Mouse (Mus musculus): Measurements from ENCODE around the gene Cacna1g.
"Not testable (repeated sequence)": the region's sequence is repeated elsewhere in the genome, so short reads cannot be mapped to it uniquely, and the experiment has no call there.

Cacna1g gene

DNA sequence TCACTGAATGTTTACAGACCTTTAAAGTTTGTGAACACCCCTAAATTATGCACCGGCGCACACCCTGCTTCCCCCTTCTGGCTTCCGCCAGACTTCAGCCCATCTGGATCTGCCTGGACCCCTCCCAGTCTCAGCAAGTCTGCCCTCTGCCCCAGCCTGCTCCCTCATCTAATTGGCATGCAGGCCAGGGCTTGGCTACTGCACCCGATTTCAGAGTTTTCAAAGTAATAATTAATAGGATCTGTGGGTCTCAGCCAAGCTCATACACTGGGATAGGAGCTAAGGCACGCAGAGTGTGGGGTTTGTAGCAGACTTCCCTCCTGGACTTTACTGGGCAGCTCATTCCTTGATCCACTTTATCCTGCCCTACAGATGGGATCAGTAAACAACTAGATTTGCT is 69.8 kb downstream of the Cacna1g start:
- no peak for DNase-seq (ENCODE audit: low spot score in 2 of 2)

DNA sequence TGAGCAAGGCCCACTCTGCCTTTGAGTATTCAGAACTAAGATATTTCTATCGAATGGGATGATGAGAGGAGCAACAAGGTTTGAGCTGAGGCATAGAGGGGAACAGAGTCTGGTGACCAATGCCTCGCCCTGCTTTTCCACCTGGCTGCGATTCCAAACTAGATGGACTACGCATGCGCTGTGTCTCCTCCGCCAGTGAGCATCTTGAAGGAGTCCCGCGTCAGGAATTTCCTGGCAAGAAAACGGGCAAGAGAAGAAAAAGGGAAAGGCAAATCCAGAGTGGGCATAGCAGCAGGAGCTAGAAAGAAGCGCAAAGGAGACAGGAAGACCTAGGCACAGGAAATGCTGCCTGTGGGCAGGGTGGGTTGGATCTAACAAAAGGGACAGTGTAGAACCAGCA is 70.2 kb downstream of the Cacna1g start:
- DNase-seq (ENCODE audit: low spot score in 2 of 2), result no peak

DNA sequence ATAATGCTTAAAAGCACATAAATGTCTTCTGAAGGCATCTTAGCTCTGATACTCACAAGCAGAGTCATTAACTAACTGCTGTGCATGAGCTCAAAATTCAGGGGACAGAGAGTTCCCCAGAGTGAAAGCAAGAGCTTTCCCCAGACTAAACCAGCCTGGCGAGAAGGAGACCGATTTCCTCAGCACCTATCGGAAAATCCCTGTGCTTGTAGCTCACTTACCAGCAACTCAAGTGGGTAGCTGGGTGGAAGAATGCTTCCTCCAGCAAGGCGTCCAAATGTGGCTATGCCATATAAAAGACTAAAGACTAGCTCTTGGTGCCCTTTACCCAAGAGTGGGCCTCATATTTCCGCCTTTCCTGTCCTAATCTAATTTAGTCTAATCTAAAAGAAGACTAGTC is 71.3 kb downstream of the Cacna1g start:
- DNase-seq (ENCODE audit: low spot score in 2 of 2), result no peak

DNA sequence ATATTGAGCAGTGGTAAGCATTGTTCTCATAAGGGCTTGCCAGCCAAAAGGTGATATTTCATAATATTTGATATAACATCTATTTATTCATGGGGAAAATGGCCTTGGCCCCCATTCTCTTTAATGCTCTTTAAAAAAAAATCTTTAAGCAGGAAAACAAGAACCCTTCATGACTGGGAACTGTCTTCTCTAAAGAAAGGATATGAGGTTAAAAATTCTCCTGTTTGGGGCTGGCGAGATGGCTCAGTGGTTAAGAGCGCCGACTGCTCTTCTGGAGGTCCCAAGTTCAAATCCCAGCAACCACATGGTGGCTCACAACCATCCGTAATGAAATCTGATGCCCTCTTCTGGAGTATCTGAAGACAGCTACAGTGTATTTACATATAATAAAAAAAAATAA is 72.0 kb downstream of the Cacna1g start:
- not testable (repeated sequence) for DNase-seq (ENCODE audit: low spot score in 2 of 2)

DNA sequence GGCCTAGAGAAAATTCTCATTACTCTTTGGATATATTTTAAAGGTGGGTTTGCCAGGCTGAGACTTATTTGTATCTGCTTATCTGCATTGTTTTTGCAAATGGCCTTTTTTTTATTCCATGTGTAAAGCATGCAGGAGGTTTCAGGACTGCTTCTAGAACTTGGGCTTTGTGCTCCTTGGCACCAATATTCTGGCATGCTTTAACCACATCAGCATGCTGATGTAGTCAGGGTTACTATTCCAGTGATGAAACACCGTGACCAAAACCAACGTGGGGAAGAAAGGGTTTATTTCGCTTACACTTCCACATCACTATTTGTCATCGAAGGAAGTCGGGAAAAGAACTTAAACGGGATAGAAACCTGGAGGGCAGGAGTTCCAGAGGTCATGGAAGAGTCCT is 73.0 kb downstream of the Cacna1g start:
- DNase-seq (ENCODE audit: low spot score in 2 of 2), result no peak

DNA sequence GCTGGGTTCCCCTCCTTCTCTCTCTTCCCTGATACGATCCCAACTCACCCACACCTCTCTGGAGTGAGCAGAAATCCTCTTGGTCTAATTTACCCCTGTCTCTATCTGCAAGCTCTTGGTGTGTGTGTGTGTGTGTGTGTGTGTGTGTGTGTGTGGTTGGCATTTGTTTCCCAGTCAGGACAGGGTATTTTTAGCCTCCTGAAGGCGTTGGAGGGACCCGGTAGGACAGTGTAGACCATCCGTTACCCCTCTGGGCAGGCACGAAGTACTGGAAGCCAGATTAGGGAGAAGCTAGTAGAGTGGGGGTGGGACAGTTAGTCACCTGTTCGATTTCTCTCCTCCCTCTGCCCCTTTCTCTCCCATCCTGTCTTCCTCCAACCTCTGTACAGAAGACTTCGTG is 79.9 kb downstream of the Cacna1g start:
- no peak for DNase-seq (ENCODE audit: low spot score in 2 of 2)

DNA sequence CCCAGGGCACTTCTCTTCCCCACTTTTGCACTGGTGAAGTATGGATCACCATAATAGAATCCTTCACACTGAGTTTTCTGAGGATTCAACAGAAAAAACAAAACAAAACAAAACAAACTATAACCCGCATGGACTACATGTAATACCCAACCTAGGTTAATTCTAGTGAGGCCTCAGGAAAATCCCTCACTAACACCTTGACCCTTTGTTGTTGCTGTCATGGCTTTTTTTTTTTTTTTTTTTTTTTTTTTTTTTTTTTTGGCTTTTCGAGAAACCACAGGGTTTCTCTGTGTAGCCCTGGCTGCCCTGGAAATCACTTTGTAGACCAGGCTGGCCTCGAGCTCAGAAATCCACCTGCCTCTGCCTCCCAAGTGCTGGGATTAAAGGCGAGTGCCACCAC is 80.5 kb downstream of the Cacna1g start:
- not testable (repeated sequence) for DNase-seq (ENCODE audit: low spot score in 2 of 2)

DNA sequence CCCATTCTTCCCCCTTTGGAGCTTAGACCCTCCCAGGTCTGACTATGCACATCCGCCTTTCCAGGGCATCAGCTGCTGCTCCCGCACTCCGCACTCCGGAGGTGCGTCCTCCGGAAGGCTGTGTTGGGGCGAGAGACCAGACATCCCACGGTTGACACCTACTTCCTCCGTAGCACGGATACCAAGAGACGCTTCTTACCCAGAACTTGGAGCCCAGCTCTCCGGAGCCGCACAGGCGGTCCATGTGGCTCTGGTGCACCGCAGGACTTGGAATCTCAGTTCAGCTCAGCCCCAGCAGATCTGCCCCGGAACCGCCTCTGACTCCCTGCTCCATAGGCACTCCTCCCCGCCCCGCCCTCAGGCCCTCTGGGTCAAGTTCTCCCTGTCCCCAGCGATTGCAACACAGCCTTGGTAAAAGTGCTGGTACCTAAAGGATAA is 81.3 kb downstream of the Cacna1g start, which contains the start of gene Abcc3:
TSS of gene Abcc3 (minus strand) at position 326 of the 438 bp plus-strand sequence.
- DNase-seq (ENCODE audit: low spot score in 2 of 2), result no peak

DNA sequence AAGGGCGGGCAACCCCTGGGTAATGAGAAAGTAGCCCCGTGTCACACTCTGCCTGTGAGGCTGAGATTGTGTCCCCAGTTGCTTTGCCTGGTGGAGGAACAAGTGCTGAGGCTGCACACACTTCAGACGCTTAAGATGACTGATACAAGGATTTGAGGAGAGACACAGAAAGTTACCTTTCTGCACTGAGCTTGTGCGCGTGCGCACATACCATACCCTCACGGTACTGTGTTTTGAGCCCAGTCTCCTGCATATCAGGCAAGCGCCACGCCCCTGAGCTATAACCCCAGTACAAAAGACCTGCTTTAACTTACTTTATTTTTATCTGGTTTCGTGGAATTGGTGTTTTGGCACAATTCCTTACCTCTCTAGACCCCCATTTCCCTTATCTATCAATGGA is 82.3 kb downstream of the Cacna1g start:
- DNase-seq (ENCODE audit: low spot score in 2 of 2), result no peak

DNA sequence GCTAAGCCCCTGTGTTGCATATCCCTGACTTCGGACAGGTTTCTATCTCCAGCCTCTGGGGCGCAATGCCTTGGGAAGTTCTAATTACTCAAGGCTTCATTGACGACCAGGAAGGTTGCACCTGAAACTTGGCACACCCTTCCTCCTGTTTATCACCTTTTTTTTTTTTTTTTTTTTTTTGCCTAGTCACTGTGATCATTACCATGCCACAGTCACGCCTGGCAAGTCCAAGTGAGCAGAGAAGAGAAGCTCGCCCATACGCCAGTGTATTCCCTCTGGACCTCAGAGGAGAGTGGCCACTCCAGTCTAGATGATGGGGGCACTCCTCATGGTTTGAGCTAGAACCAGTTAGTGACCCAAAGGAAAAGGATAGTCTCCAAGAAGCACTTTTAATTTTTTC is 83.2 kb downstream of the Cacna1g start:
- DNase-seq (ENCODE audit: low spot score in 2 of 2), result no peak

DNA sequence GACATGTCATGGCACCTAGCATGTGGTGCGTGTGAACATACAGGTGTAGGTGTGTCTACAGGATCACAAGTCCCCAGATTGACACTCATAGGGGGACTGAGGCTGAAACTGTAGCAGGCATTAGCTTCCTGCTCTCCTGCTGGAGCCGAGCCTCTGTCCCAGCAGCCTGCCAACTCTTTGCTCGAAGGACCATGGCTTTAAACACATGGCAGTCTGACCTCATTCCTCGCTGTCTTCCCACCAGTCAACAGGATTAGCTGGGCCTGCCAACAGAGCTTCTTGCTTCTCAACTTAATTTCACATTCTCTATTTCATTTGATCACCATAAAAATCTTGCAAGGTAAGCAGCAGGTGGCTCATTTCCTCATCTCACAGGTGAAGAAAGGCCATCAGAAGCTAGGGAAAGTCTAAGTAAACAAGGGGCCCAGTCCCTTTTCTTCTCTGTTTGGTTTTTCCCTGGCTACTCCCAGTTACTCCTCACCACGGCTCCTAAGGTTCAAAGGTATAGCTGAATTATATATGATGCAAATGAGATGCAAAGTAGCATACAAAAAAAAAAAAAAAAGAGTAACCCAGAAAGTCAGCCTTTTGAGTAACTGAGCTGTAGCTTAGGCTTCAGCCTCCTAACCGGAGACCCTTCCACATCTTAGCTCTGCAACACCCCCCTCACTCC is 84.1 kb downstream of the Cacna1g start:
- no peak for DNase-seq (ENCODE audit: low spot score in 2 of 2)

DNA sequence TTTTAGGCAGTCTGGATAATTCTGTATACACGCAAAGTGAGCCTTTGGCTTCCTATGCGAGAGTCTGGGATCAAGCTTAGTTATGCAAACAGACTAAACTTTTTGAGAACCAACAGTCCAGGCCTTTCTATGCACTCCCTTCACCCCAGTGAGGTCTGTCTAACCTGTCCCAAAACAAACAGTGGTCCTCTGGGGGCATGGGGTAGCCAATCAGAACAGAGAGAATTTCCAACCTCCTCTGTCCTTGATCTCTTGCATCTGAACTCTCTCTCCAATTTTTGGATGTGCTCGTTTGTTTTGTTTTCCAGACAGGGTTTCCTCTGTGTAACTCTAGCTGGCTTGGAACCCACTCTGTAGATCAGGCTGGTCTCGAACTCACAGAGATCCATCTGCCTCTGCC is 85.0 kb downstream of the Cacna1g start:
- no peak for DNase-seq (ENCODE audit: low spot score in 2 of 2)

DNA sequence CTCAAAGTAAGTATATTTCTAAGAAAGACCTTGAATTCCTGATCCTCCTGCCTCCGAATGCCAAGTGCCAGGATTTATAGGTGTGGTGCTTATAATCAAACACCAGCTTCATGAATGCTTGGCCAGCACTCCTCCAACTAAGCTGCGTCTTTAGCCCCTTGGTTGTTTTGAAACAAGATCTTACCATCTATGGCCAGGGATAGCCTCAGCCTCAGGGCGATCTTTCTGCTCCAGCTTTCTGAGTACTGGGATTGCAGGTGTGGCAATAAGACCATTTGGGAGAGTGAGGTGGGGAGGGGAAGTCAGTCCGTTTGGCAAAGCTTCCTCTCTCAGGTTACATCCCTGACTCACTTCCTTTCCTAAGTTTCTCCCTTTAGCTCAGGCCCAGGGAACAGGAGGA is 86.2 kb downstream of the Cacna1g start:
- DNase-seq (ENCODE audit: low spot score in 2 of 2), result no peak

DNA sequence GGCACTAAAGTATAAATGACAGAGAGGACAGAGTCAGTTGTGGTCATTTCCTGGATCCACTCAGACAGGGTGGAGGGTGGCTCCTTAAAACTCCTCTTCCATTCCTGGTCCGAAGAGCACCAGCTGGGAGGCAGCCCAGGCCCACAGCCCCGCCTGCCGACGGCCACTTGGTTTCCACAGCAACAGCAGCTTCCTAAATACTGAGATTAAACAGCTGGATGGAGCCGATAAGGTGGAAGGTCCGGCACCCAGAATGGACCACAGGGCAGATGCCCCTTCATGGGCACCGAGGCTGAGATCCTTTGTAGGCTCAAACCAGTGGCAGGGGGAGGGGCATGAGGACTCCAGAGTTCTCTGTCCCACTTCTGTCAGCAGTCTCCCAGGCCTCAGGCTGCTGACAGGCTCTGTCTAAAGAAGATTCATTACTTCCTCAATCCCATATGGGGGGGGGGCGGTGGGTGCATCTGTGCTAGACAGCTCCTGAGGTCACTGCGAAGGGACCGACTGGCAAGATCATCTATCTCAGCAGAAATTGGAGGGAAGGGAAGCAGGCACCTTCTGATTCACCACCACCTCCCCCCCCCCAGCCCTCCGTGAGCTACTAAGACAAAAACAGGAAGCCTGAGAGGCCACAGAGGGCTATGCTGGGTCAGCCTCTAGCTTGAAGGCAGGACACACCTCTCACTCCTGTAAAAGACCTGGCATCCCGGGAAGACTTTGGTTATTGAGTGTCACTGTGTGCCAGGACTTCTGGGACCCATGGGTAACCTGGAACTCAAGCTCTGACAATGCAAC is 87.8 kb downstream of the Cacna1g start:
- no peak for DNase-seq (ENCODE audit: low spot score in 2 of 2)

DNA sequence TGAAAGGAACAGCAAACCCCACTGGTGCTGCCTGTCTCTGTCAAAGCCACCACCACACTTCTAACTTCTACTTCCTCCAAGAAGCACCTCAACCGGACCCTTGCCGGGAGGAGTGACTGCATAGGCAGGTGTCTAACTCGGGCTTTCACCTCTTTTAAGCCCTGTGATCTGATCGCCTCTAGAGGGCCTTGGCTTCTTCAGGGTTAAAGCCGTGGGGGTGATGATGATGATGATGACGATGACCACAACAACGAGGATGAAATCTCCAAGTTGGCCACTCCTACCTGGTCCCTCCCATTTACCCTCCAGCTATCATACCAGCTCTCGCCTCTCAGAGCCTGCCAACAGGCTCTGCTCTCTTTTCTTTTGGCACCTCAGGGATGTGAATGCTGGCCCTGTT is 94.3 kb downstream of the Cacna1g start:
- no peak for DNase-seq (ENCODE audit: low spot score in 2 of 2)

DNA sequence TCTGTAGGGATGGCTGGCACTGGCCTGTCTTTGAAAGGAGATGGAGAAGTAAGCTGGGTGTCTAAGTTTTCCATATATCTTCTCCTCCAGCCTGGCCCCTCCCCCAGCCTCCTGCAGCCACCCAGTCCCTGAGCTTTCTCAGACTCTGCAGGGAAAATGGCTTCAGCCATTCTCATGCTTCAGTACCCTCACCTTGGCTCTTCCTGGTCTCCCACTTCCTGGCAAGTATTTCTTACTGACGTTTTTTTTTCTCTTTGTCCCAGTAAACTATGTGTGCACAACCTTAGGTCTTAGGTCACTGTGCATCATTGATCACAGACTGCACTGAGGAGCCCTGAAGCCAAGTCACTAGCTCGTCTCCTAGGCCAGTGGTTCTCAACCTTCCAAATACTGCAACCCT is 94.9 kb downstream of the Cacna1g start:
- DNase-seq (ENCODE audit: low spot score in 2 of 2), result no peak

DNA sequence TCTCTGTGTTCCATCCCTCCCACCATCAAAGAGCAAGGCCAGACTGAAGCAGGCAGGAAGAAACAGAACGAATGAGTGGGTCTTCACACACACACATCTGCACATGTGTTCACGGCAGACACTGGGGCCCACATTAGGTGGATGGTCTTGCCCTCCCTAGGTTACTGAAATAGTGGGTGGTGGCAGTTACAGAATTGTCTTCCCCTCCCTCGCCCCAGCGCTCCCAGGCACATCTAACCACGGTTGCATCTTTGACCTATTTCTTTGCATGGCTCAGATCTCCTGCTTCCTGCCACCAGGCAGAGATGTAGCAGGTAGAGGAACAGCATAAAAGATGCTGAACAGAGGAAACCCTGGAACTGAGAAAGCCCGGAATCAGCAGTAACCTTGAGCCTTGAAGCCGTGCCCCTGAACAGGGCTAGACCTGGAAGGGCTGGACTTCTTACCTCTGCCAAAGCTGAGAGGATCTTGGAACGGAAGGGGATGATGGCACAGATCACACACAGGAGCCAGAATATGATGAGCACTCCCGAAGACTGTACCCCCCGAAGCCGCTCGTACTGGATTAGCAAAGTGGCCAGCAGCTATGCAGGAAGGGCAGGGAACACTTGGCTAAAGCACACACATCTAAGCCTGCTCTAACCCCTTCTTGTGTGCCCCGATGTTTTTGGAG is 99.6 kb downstream of the Cacna1g start:
- DNase-seq (ENCODE audit: low spot score in 2 of 2), result no peak

DNA sequence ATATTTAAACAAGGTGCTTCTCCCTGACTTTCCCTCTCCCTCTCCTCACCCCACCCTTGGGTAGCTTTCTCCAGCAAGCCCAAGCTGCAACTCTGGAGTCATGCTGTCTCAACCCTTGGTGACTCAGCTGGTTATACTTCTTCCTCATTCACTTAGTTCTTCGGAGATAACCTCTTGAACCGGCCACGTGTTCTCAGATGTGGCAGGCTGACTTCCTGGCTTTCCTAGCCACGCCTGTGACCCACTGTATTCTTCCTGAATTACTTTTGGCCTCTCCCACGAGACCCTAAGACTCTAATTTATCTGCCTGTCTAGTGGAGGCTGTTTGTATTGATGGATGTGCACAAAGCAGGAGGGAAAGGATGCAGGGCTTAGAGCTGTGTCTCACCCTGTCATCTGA is 103.2 kb downstream of the Cacna1g start:
- no peak for DNase-seq (ENCODE audit: low spot score in 2 of 2)

DNA sequence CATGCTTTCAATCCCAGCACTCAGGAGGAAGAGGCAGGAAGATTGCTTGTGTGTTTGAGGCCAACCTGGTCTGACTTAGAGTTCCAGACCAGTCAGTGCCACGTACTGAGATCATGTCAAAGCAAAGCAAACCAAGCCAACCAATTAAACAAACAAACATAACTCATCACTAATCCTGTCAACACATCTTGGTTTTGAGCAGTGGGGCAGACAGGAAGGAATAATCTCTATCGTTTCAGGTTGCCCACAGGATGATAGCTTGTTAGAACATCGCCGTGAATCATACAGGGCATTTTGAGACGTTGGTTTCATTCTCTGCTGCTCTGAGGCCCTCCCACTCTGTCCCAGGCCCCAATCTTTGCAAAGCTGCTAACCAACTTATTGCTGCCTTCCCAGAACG is 104.0 kb downstream of the Cacna1g start:
- no peak for DNase-seq (ENCODE audit: low spot score in 2 of 2)

DNA sequence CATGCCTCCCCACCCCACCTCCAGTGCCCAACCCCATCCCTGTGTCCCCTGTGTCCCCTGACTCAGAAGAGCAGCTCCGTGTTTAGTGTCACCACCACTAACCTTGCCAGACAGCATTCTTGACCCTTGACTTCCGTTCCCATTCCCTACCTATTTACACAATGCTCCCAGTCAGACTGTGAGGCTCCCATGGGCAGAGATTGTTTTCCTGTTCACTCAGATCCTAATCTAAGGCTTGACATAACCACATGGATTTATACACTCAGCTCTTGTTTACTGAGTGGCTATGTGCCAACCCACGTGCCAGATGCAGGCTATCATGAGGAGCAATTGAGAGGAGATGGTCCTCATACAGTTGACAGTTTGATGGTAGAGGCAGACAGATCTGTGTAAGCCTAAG is 108.7 kb downstream of the Cacna1g start:
- DNase-seq (ENCODE audit: low spot score in 2 of 2), result no peak

DNA sequence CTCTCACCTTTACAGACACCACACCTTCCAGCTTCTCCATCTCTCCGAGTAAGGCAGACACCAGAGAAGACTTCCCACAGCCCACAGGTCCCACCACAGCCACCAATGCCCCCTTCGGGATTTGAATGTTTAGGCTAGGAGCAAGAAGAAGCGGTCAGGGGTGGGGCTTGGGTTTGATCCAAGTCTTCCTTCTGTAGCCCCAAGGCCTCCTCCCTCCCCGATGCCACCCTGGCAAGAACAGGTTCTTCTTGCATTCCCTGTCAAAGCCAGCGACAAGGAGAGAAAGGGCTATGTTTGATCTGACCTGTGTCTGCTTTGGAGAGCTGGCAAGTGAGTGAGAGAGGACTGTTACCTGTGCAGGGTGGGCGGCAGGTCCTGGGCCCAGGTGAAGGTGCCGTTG is 110.3 kb downstream of the Cacna1g start:
- no peak for DNase-seq (ENCODE audit: low spot score in 2 of 2)

DNA sequence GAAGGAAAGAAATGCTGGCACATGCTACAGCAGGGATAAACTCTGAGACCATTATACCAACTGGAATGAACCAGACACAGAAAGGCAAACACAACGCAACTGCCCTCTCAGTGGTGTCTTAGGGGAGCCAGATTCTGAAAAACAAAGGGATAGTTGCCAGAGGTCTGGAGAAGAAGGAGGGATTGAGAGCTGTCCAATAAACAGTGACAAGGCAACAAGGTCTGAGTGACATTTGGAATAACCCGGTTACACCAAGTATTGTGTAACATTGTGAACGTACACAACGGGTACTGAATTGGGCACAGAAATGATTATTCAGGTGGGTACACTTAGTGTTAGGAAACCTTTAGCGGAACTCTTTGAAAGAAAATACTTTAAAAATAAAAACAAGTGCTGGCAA is 111.9 kb downstream of the Cacna1g start:
- DNase-seq (ENCODE audit: low spot score in 2 of 2), result no peak
